In the genomic region with DNA sequence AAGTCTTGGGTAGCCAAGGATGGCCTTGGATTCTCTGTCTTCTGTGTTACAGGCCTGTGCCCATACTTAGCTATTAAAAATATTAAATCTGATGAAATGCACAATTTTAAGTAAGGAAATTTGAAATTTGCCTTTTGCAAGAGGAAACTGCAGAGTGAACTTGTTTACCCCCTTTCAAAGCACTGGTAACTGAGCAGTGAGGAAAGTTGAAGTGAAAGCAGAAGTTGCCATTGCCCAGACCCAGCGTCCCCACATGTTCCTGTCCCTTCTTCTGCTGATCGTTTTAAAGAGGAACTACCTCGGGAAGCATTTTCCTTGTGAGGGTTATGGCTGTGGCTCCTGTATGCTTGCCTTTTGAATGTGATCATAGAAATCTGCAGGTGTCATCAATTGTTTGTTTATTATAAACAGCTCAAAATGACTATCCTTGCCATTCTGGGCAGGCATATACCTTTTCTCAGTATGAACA, we compare ENCODE assay signal across 8 mouse cellular contexts. TPM values are rescaled to one million over a fixed set of nuclear protein-coding genes. Genes with fewer than 3 reads are reported as not detected.
DNase-seq lines count a peak whose midpoint lies in the region; ATAC-seq and TF ChIP-seq lines count a peak whose summit lies in the region.

No protein-coding gene starts in this region.

- peaks cover 6% of the 10 kb centered on the region for H3K4me1 ChIP-seq in kidney, postnatal 0 days (replicated peaks; ENCODE audit: insufficient read depth, low read length)
- H3K4me1 ChIP-seq in liver, embryonic 11.5 days (replicated peaks; ENCODE audit: control insufficient read depth, insufficient read depth, low read length), result peaks cover 29% of the 10 kb centered on the region

- H3K4me3 ChIP-seq in kidney, postnatal 0 days (replicated peaks; ENCODE audit: low read depth, low read length), result no peak overlapping the region
- H3K4me3 ChIP-seq in liver, embryonic 11.5 days (ENCODE audit: low read depth, low read length), result no peak overlapping the region

- no peaks in the 10 kb centered on the region for H3K9me3 ChIP-seq in kidney, postnatal 0 days (replicated peaks; ENCODE audit: low read length)
- H3K9me3 ChIP-seq in liver, embryonic 11.5 days (ENCODE audit: control insufficient read depth, low read length), result no peaks in the 10 kb centered on the region

- no peak overlapping the region for H3K9ac ChIP-seq in kidney, postnatal 0 days (ENCODE audit: low read depth, low read length)
- no peak overlapping the region for H3K9ac ChIP-seq in liver, embryonic 11.5 days (ENCODE audit: low read depth, low read length)

- no peak for TF ChIP-seq CTCF in kidney, postnatal 0 days (IDR thresholded peaks at IDR 0.05; ENCODE audit: low read depth)

- peaks cover 3% of the 10 kb centered on the region; the same call in 1 of the 2 replicates for H3K36me3 ChIP-seq in kidney, postnatal 0 days (ENCODE audit: insufficient read depth, low read length)
- no peaks in the 10 kb centered on the region; the same call in 1 of the 2 replicates for H3K36me3 ChIP-seq in liver, embryonic 11.5 days (ENCODE audit: control insufficient read depth, insufficient read depth, low read length)

- no peak overlapping the region for H3K4me2 ChIP-seq in kidney, postnatal 0 days (ENCODE audit: low read length)
- H3K4me2 ChIP-seq in liver, embryonic 11.5 days, result peak overlapping the region; percentile 43

- no peak for ATAC-seq in kidney, postnatal 0 days (replicated peaks; ENCODE audit: low FRiP score, low read depth)
- no peak for ATAC-seq in liver, embryonic 11.5 days (replicated peaks; ENCODE audit: low FRiP score)
- ATAC-seq in neutrophil, adult 5-6 weeks (ENCODE audit: extremely low read depth, insufficient number of reproducible peaks, low FRiP score, poor library complexity, severe bottlenecking), result peak; percentile 84

- no peaks in the 10 kb centered on the region for H3K27me3 ChIP-seq in kidney, postnatal 0 days (ENCODE audit: insufficient read depth, low read length)
- no peaks in the 10 kb centered on the region for H3K27me3 ChIP-seq in liver, embryonic 11.5 days (replicated peaks; ENCODE audit: control insufficient read depth, insufficient read depth, low read length)

- H3K27ac ChIP-seq in kidney, postnatal 0 days, result peak overlapping the region; percentile 42; the same call in 1 of the 2 replicates
- H3K27ac ChIP-seq in liver, embryonic 11.5 days (ENCODE audit: low read depth, low read length), result peak overlapping the region; percentile 23; the same call in 1 of the 2 replicates

- no peak for DNase-seq in kidney, postnatal 0 days (ENCODE audit: low spot score)
- no peak for DNase-seq in kidney, postnatal 14 days
- peak; percentile 19 for DNase-seq in T-cell, adult 2 months (ENCODE audit: low spot score)
- no peak for DNase-seq in liver, embryonic 11.5 days (ENCODE audit: low spot score)
- no peak for DNase-seq in neural tube, embryonic 10.5 days (ENCODE audit: extremely low spot score, low spot score)
- DNase-seq in retina, embryonic 14.5 days (ENCODE audit: low spot score), result no peak
- DNase-seq in cerebellum, adult 11-12 months, result no peak

- 72% methylated on average over 3 of the region's 3 CpGs for WGBS in kidney, postnatal 0 days
- WGBS in liver, embryonic 11.5 days, result 43% methylated on average over 3 of the region's 3 CpGs

RNA-seq across cellular contexts. Expression of gene Wasf2, which starts 39.8 kb away (rescaled TPM):
- 98.8 and 113 TPM in 2 replicates for polyA plus RNA-seq in kidney, postnatal 0 days (2015; fragmentation: Nextera tagmentation; extraction: Ambion mirVana)
- polyA plus RNA-seq in liver, embryonic 11.5 days (2014; fragmentation: Nextera tagmentation; extraction: Ambion mirVana), result 32.1 and 42.2 TPM in 2 replicates
- total RNA-seq in neutrophil, adult 5-6 weeks (2017), result 89.1 and 105 TPM in 2 replicates

RNA-seq across cellular contexts. Expression of gene Cd164l2, which starts 41.8 kb away (rescaled TPM):
- 19.1 and 19.6 TPM in 2 replicates for polyA plus RNA-seq in kidney, postnatal 0 days (2015; fragmentation: Nextera tagmentation; extraction: Ambion mirVana)
- polyA plus RNA-seq in liver, embryonic 11.5 days (2014; fragmentation: Nextera tagmentation; extraction: Ambion mirVana), result 0.70 and 0.77 TPM in 2 replicates
- total RNA-seq in neutrophil, adult 5-6 weeks (2017), result 2.9 TPM in 1 of 2 replicates, not detected in the other

RNA-seq across cellular contexts. Expression of gene Gpr3, which starts 42.2 kb away (rescaled TPM):
- 0.11 and 0.54 TPM in 2 replicates for polyA plus RNA-seq in kidney, postnatal 0 days (2015; fragmentation: Nextera tagmentation; extraction: Ambion mirVana)
- polyA plus RNA-seq in liver, embryonic 11.5 days (2014; fragmentation: Nextera tagmentation; extraction: Ambion mirVana), result 0.17 TPM in 1 of 2 replicates, not detected in the other
- total RNA-seq in neutrophil, adult 5-6 weeks (2017), result not detected in 2 replicates

Comparison
In these comparisons a context has a peak if more than half of its experiments do, and no peak if none do; other contexts are left out.
1. RNA of gene Cd164l2, which starts 41.8 kb away (polyA plus RNA-seq): 19.1 to 19.6 TPM in kidney, postnatal 0 days; 0.70 to 0.77 TPM in liver, embryonic 11.5 days; every median in the first group is over 10 times any median in the second.